Mouse (Mus musculus): Measurements from ENCODE around the gene Zfp775. TPM values are rescaled to one million over a fixed set of nuclear protein-coding genes. Genes with fewer than 3 reads are reported as not detected.

The Zfp775 gene
- polyA plus RNA-seq, 1 experiment, result 7.4 TPM

DNA sequence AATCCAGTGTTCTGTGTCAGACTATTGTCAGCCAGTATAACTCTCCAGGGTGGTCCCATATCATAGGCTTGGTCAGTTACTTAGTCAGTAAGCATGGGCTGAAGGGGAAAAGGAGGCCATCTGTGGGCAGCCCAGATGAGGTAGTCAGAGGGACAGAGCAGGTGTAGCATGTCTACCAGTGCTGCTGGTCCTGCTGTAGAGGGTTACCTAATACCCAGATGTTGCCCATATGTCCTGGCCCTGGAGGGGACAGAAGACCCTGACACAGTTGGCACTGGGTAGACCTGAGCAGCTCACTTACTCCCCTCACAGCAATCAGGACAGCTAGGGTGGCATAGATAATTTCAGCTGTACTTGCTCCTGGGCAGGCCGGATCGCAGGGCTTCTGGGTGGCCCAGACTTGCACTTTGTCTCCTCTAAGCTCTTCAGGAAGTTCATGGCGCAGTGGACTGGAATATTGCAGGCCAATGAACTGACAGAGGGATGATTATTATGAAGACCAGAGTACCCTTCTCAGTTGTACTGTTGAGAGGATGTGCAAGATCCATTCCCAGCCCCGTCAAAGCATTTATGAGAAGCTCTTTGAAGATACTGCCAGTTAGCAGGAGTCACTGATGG is 36.1 kb upstream of the Zfp775 start:
- peaks cover 26% of the 10 kb centered on the region for H3K4me1 ChIP-seq (ENCODE audit: control insufficient read depth, insufficient read depth, low read length)
- WGBS, result 95% methylated on average over 4 of the region's 4 CpGs
- H3K27me3 ChIP-seq (ENCODE audit: control insufficient read depth, insufficient read depth, low read length), result no peaks in the 10 kb centered on the region
- no peak overlapping the region for H3K4me3 ChIP-seq (replicated peaks; ENCODE audit: insufficient read depth, low read depth, low read length)
- no peak for TF ChIP-seq CTCF (IDR thresholded peaks at IDR 0.05; ENCODE audit: borderline replicate concordance, insufficient read depth, low read depth, low read length)
- no peak for TF ChIP-seq POLR2A (IDR thresholded peaks at IDR 0.05; ENCODE audit: borderline replicate concordance, insufficient read depth, low read length)
- no peak for DNase-seq
- H3K27ac ChIP-seq (ENCODE audit: insufficient read depth, low read length), result no peak overlapping the region

DNA sequence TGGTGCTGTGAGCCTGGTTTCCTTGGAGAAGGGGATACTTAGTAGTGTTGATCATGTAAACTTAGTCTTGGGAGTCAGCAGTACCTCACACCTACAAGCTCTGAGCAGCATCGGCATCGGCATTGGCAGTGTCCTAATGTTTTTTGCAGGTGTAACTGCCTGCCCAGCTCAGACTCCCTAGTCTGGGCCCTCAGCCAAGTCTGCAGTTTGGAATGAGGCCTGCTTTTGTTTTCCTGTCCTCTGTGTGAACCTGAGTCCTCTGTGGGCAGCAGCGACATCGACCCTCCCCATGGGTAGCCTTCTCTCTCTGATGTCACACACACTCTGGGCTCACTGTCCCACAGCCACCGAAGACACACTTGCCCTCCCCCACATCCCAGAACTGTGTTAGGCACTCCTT is 35.6 kb upstream of the Zfp775 start:
- DNase-seq, result peak; percentile 69 to 71

DNA sequence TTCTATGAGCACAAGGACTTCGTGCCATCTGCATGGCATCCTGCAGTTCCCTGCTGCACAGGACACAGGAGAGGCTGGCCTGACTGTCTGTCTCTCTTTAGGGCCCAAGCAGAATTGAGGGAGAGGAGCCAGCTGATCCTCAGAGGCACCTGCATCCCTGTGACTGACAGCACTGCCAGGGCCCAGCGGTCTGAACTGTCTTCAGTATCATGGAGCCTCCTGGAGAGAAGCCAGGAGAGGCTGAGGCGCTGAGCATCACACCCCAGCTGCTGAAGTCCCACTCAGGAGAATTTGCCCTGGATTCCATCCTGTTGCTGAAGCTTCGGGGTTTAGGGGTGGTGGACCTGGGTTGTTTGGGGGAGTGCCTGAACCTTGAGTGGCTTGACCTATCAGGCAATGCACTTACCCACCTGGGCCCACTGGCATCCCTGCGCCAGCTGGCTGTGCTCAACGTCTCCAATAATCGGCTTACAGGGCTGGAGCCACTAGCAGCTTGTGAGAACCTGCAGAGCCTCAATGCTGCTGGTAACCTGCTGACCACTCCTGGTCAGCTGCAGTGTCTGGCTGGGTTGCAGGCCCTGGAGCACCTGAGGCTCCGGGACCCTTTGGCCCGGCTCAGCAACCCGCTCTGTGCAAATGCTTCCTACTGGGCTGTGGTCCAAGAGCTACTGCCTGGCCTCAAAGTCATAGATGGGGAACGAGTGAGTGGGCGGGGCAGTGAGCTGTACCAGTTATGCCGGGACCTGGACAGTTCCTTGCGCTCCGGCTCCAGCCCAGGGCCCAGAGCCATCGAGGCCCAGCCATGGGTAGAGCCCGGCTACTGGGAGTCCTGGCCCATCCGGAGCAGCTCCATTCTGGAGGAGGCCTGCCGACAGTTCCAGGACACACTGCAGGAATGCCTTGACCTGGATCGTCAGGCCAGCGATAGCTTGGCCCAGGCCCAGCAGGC is 33.6 kb upstream of the Zfp775 start:
- Histone ChIP-seq H3K27me3 (ENCODE audit: control insufficient read depth, insufficient read depth, low read length) (no peaks in the 10 kb centered on the region), H3K4me3 (replicated peaks; ENCODE audit: insufficient read depth, low read depth, low read length) (peak overlapping the region; percentile 17), H3K27ac (ENCODE audit: insufficient read depth, low read length) (peak overlapping the region; percentile 24; the same call in 1 of the 2 replicates), H3K4me1 (ENCODE audit: control insufficient read depth, insufficient read depth, low read length) (peaks cover 26% of the 10 kb centered on the region)
- 11% methylated on average over 21 of the region's 21 CpGs for WGBS
- peak; percentile 60 to 68 for DNase-seq
- no peak for TF ChIP-seq CTCF (IDR thresholded peaks at IDR 0.05; ENCODE audit: borderline replicate concordance, insufficient read depth, low read depth, low read length)
- no peak for TF ChIP-seq POLR2A (IDR thresholded peaks at IDR 0.05; ENCODE audit: borderline replicate concordance, insufficient read depth, low read length)

More for the DNA sequence above, 35.6 kb upstream of the Zfp775 start:
- WGBS, result 15% methylated on average over 5 of the region's 5 CpGs
- Histone ChIP-seq H3K27ac (ENCODE audit: insufficient read depth, low read length) (no peak overlapping the region), H3K4me1 (ENCODE audit: control insufficient read depth, insufficient read depth, low read length) (peaks cover 26% of the 10 kb centered on the region), H3K4me3 (replicated peaks; ENCODE audit: insufficient read depth, low read depth, low read length) (no peak overlapping the region), H3K27me3 (ENCODE audit: control insufficient read depth, insufficient read depth, low read length) (no peaks in the 10 kb centered on the region)
- no peak for TF ChIP-seq POLR2A (IDR thresholded peaks at IDR 0.05; ENCODE audit: borderline replicate concordance, insufficient read depth, low read length)
- TF ChIP-seq CTCF (IDR thresholded peaks at IDR 0.05; ENCODE audit: borderline replicate concordance, insufficient read depth, low read depth, low read length), result no peak

DNA sequence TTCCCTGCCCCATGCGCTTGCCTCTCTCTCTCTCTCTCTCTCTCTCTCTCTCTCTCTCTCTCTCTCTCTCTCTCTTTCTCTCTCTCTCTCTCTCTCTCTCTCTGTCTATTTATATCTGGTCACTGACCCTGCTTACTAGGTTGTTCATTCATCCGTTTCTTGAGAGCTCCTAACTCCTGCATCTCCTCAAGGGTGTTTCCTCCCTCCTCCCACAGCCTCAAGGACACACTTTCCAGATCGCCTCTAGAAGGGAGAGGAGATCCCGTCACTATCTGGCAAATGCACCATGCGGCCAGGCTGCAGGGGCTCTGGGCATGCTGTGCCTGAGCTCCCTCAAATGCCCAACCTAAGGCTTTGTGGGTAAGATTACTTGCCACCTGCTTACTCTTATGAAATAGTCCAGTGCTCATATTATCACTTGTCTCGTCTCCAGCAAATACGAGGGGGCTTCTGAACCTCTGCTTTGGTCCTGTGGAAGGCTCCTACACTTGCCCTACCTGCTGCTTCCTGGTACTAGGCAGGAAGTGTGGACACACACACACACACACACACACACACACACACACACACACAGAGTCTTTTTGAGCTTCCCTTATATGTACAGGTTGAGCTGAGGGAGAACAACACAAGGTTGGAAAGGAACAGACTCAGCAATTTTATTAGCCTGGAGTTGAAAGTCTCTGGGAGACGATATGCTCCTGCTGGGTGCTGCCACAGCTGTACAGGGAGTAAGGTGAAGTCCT is 32.6 kb upstream of the Zfp775 start:
- DNase-seq, result peak; percentile 29 to 34
- no peak overlapping the region for H3K4me3 ChIP-seq (replicated peaks; ENCODE audit: insufficient read depth, low read depth, low read length)
- no peak for TF ChIP-seq POLR2A (IDR thresholded peaks at IDR 0.05; ENCODE audit: borderline replicate concordance, insufficient read depth, low read length)
- no peak for TF ChIP-seq CTCF (IDR thresholded peaks at IDR 0.05; ENCODE audit: borderline replicate concordance, insufficient read depth, low read depth, low read length)
- WGBS, result 38% methylated on average over 8 of the region's 8 CpGs
- H3K4me1 ChIP-seq (ENCODE audit: control insufficient read depth, insufficient read depth, low read length), result peaks cover 26% of the 10 kb centered on the region
- H3K27ac ChIP-seq (ENCODE audit: insufficient read depth, low read length), result peak overlapping the region; percentile 65
- H3K27me3 ChIP-seq (ENCODE audit: control insufficient read depth, insufficient read depth, low read length), result no peaks in the 10 kb centered on the region

DNA sequence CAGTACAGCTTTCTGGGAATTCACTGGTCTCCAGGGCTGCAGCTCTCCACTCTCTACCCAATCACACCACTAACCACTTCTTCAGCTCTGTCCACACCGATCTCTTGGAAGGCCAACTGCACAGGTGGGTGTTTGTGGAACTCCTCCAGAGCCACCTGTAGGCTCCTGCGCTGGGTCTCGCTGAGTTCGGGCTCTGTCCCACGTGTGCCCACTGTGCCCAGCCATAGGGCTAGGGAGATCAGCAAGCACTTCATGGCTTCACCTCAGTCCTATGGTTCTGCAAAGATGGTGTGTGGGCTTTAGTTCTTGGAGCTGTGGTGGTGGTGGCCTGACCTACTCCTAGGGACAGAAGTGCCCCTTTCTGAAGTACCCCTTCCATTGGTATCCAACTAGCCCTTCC is 29.8 kb upstream of the Zfp775 start:
- Histone ChIP-seq H3K27me3 (ENCODE audit: control insufficient read depth, insufficient read depth, low read length) (no peaks in the 10 kb centered on the region), H3K4me3 (replicated peaks; ENCODE audit: insufficient read depth, low read depth, low read length) (no peak overlapping the region), H3K27ac (ENCODE audit: insufficient read depth, low read length) (no peak overlapping the region), H3K4me1 (ENCODE audit: control insufficient read depth, insufficient read depth, low read length) (peaks cover 20% of the 10 kb centered on the region)
- DNase-seq, result no peak
- no peak for TF ChIP-seq CTCF (IDR thresholded peaks at IDR 0.05; ENCODE audit: borderline replicate concordance, insufficient read depth, low read depth, low read length)
- WGBS, result 83% methylated on average over 5 of the region's 5 CpGs

DNA sequence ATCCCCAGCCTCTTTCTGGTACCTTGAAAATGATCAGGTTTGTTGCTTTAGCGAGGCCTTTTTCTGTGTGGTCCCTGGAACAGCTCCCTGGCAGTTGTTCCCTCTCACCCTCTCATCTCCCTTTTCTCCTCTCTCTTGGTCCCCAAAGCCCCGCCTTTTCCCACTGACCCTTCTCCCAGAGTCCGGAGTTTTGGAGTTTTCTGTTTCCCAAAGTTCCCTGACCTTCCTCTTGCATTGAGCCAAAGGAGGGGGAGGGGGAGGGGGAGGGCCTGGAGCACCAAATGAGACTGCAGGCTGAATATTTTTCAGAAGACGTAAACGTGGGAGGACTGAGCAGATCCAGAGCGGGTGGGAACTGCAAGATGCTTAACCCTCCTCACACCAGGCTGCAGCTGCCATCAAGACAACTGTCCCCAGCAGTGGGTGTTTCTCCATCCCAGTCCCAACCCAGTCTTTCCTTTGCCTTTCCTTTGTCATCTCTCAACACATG is 29.2 kb upstream of the Zfp775 start, which contains the start of gene Rarres2:
TSS of gene Rarres2 (minus strand) at position 218 of the 490 bp plus-strand sequence.
- Histone ChIP-seq H3K4me1 (ENCODE audit: control insufficient read depth, insufficient read depth, low read length) (peaks cover 18% of the 10 kb centered on the region), H3K4me3 (replicated peaks; ENCODE audit: insufficient read depth, low read depth, low read length) (no peak within 1 kb of the TSS), H3K27me3 (ENCODE audit: control insufficient read depth, insufficient read depth, low read length) (no peaks in the 10 kb centered on the region), H3K27ac (ENCODE audit: insufficient read depth, low read length) (no peak within 1 kb of the TSS)
- TF ChIP-seq POLR2A (IDR thresholded peaks at IDR 0.05; ENCODE audit: borderline replicate concordance, insufficient read depth, low read length), result no peak
- TF ChIP-seq CTCF (IDR thresholded peaks at IDR 0.05; ENCODE audit: borderline replicate concordance, insufficient read depth, low read depth, low read length), result no peak
- WGBS, result 36% methylated on average over 6 of the region's 6 CpGs
- no peak for DNase-seq

DNA sequence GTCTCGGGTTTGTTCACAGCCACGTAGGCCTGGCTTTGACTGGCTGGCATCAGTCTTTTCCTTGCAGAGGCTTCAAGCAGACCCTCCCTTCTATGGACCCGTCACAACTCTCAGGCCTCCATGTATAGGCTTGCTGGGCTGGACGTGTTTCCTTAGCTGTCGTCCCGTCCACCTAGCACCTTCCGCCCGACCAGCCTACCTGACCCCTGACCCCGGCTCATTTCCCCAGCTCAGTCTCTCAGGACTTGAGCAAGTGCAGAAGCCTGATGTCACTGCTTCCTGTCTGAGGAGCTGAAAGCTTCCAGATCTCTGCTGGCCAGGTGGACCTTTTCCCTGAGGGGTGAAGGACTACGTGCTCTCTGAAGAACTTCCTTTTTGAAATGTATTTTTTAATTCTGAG is 28.6 kb upstream of the Zfp775 start:
- 77% methylated on average over 10 of the region's 10 CpGs for WGBS
- Histone ChIP-seq H3K27me3 (ENCODE audit: control insufficient read depth, insufficient read depth, low read length) (no peaks in the 10 kb centered on the region), H3K27ac (ENCODE audit: insufficient read depth, low read length) (no peak overlapping the region), H3K4me1 (ENCODE audit: control insufficient read depth, insufficient read depth, low read length) (peaks cover 12% of the 10 kb centered on the region), H3K4me3 (replicated peaks; ENCODE audit: insufficient read depth, low read depth, low read length) (no peak overlapping the region)
- DNase-seq, result no peak
- TF ChIP-seq CTCF (IDR thresholded peaks at IDR 0.05; ENCODE audit: borderline replicate concordance, insufficient read depth, low read depth, low read length) (no peak), POLR2A (IDR thresholded peaks at IDR 0.05; ENCODE audit: borderline replicate concordance, insufficient read depth, low read length) (no peak)

Measured in cerebellum, adult 2 months (tissue).